Mouse (Mus musculus) stomach, embryonic 14.5 days (tissue): Measurements from ENCODE around the gene Pnma5. TPM values are rescaled to one million over a fixed set of nuclear protein-coding genes. Genes with fewer than 3 reads are reported as not detected.

Source experiments
- ATAC-seq: fragments of 200-750 bp; cut with Nextera tagmentation; 2 replicates; pipeline ENCODE4 v1.8.0; 2017; ENCODE audit warnings: low read depth, moderate TSS enrichment; ENCODE audit not compliant: insufficient number of reproducible peaks, insufficient read depth, low FRiP score
- H3K27ac ChIP-seq: fragments of 300-500 bp; sonication (generic); 2 replicates; pipeline ENCODE4 v1.5.1; 2014; ENCODE audit warnings: mild to moderate bottlenecking, low read length, moderate library complexity, mixed read lengths
- H3K27me3 ChIP-seq: fragments of 300-500 bp; sonication (generic); 2 replicates; pipeline ENCODE4 v1.6.1; 2014; ENCODE audit warnings: low read length, control low read depth, mixed read lengths; ENCODE audit not compliant: control insufficient read depth, insufficient read depth
- H3K36me3 ChIP-seq: fragments of 300-500 bp; sonication (generic); 2 replicates; pipeline ENCODE4 v1.6.1; 2014; ENCODE audit warnings: mild to moderate bottlenecking, control low read depth, low read length, moderate library complexity, mixed read lengths; ENCODE audit not compliant: control insufficient read depth, insufficient read depth
- H3K4me1 ChIP-seq: fragments of 300-500 bp; sonication (generic); 2 replicates; pipeline ENCODE4 v1.6.1; 2014; ENCODE audit warnings: low read length, control low read depth, mixed read lengths; ENCODE audit not compliant: control insufficient read depth, insufficient read depth
- H3K4me2 ChIP-seq: fragments of 300-500 bp; sonication (generic); replicated peaks from 2 replicates; pipeline ENCODE4 v1.6.1; 2014; ENCODE audit warnings: low read depth, low read length, control low read depth
- H3K4me3 ChIP-seq: fragments of 300-500 bp; sonication (generic); 2 replicates; pipeline ENCODE4 v1.5.1; 2014; ENCODE audit warnings: low read depth, low read length, control low read depth
- H3K9ac ChIP-seq: fragments of 300-500 bp; sonication (generic); replicated peaks from 2 replicates; pipeline ENCODE4 v1.6.1; 2014; ENCODE audit warnings: low read depth, mild to moderate bottlenecking, control low read depth, low read length, moderate library complexity, mixed read lengths
- H3K9me3 ChIP-seq: fragments of 300-500 bp; sonication (generic); 2 replicates; pipeline ENCODE4 v1.6.1; 2016; ENCODE audit warnings: low read depth, low read length, control low read depth; ENCODE audit not compliant: control insufficient read depth
- WGBS: fragments of 180-500 bp; shearing (Covaris S2); extraction: QIAGEN DNeasy Blood & Tissue Kit; methylation state at CpG from one replicate; pipeline ENCODE4 v1.1.7; 2014; 5-methylcytosine and 5-hydroxymethylcytosine counted together
- microRNA counts: library from miRNA; unstranded; fragments of <30 nt; microRNA quantifications from one replicate; lab custom pipeline; 2016
- microRNA-seq: library from miRNA; unstranded; fragments of <30 nt; microRNA quantifications from one replicate; pipeline ENCODE4, GENCODE M21; 2016
- polyA plus RNA-seq: library from polyadenylated mRNA; unstranded; fragments of >200 nt; fragmentation: Nextera tagmentation; extraction: Ambion mirVana; gene quantifications from 2 replicates; pipeline ENCODE4 v1.2.1, GENCODE M21; 2014

The Pnma5 gene
- polyA plus RNA-seq, 1 experiment from 2014 or later: not detected

- Histone ChIP-seq H3K9me3 (no peaks in the 10 kb centered on the region), H3K27me3 (no peaks in the 10 kb centered on the region), H3K36me3 (no peaks in the 10 kb centered on the region), H3K4me1 (no peaks in the 10 kb centered on the region), H3K4me2 (no peak overlapping the region), H3K9ac (no peak overlapping the region), H3K27ac (no peak overlapping the region), H3K4me3 (no peak overlapping the region)
- 54% methylated on average over 5 of the region's 5 CpGs for WGBS
- ATAC-seq: no peak
Observed at GRCm38 (mm10) chrX:72992291-72992919, 44.5 kb downstream of the Pnma5 start.

- Histone ChIP-seq H3K27ac (no peak overlapping the region), H3K27me3 (no peaks in the 10 kb centered on the region), H3K36me3 (no peaks in the 10 kb centered on the region), H3K4me3 (no peak overlapping the region), H3K9me3 (no peaks in the 10 kb centered on the region), H3K4me1 (no peaks in the 10 kb centered on the region), H3K4me2 (no peak overlapping the region), H3K9ac (no peak overlapping the region)
- no peak for ATAC-seq
- 72% methylated on average over 3 of the region's 3 CpGs for WGBS
Observed at GRCm38 (mm10) chrX:72990581-72990980, 46.3 kb downstream of the Pnma5 start.

GRCm38 (mm10) chrX:72988431-72988830, 48.5 kb downstream of the Pnma5 start:
- no peaks in the 10 kb centered on the region for H3K4me1 ChIP-seq
- H3K36me3 ChIP-seq: no peaks in the 10 kb centered on the region
- no peaks in the 10 kb centered on the region for H3K9me3 ChIP-seq
- H3K27ac ChIP-seq: no peak overlapping the region
- H3K4me3 ChIP-seq: no peak overlapping the region
- H3K9ac ChIP-seq: no peak overlapping the region
- no peaks in the 10 kb centered on the region for H3K27me3 ChIP-seq
- no peak overlapping the region for H3K4me2 ChIP-seq
- no peak for ATAC-seq
- WGBS: 88% methylated on average over 3 of the region's 3 CpGs

- H3K4me3 ChIP-seq: peak overlapping the region; percentile 33
- H3K36me3 ChIP-seq: no peaks in the 10 kb centered on the region
- H3K27me3 ChIP-seq: no peaks in the 10 kb centered on the region
- peak overlapping the region; percentile 28; the same call in 1 of the 2 replicates for H3K9ac ChIP-seq
- 32% methylated on average over 14 of the region's 14 CpGs for WGBS
- no peak for ATAC-seq
- no peak overlapping the region for H3K27ac ChIP-seq
- H3K9me3 ChIP-seq: no peaks in the 10 kb centered on the region
- no peaks in the 10 kb centered on the region for H3K4me1 ChIP-seq
- peak overlapping the region; percentile 57 for H3K4me2 ChIP-seq
Observed at GRCm38 (mm10) chrX:72987520-72987905, 49.4 kb downstream of the Pnma5 start.

- Histone ChIP-seq H3K4me2 (peak within 1 kb of the TSS; percentile 57), H3K4me1 (no peaks in the 10 kb centered on the region), H3K9me3 (no peaks in the 10 kb centered on the region), H3K4me3 (peak within 1 kb of the TSS; percentile 33), H3K27me3 (no peaks in the 10 kb centered on the region), H3K36me3 (no peaks in the 10 kb centered on the region), H3K27ac (no peak within 1 kb of the TSS), H3K9ac (peak within 1 kb of the TSS; percentile 28; the same call in 1 of the 2 replicates)
- peak; percentile 79 for ATAC-seq
- 24% methylated on average over 34 of the region's 45 CpGs for WGBS
Observed at GRCm38 (mm10) chrX:72986841-72987519, 49.9 kb downstream of the Pnma5 start, which contains the start of gene Zfp185. Zfp185 (plus strand) TSS chrX:72987339.

- 81% methylated on average over 2 of the region's 2 CpGs for WGBS
- H3K4me3 ChIP-seq: no peak overlapping the region
- no peak overlapping the region for H3K9ac ChIP-seq
- H3K27ac ChIP-seq: no peak overlapping the region
- ATAC-seq: no peak
- H3K4me1 ChIP-seq: no peaks in the 10 kb centered on the region
- H3K36me3 ChIP-seq: no peaks in the 10 kb centered on the region
- no peak overlapping the region for H3K4me2 ChIP-seq
- no peaks in the 10 kb centered on the region for H3K9me3 ChIP-seq
- no peaks in the 10 kb centered on the region for H3K27me3 ChIP-seq
Observed at GRCm38 (mm10) chrX:72985607-72986006, 51.3 kb downstream of the Pnma5 start.

MicroRNAs within 50 kb of the gene (microRNA counts, 519-probe panel; counts per million panel counts)
- microRNA mmu-miR-2137 (lab: Ali Mortazavi, UCI): not detected

Small RNAs within 50 kb of the gene (microRNA-seq; reads per million reads assigned to microRNA genes)
- not detected for gene Mir2137

Other genes with a start within 250 kb of the Pnma5 start
- 0.25 and 0.38 TPM in 2 replicates for gene Gabrq, start 211.9 kb downstream of the Pnma5 start, polyA plus RNA-seq
- gene Cetn2, start 118.7 kb downstream of the Pnma5 start, polyA plus RNA-seq: 77.3 and 87.5 TPM in 2 replicates
- 31.9 and 32.4 TPM in 2 replicates for gene Nsdhl, start 118.5 kb downstream of the Pnma5 start, polyA plus RNA-seq
- gene Zfp185, start 49.8 kb downstream of the Pnma5 start, polyA plus RNA-seq: 10.3 and 13.4 TPM in 2 replicates
- 0.27 TPM in 1 of 2 replicates, not detected in the other for gene Pnma3, start 27.7 kb upstream of the Pnma5 start, polyA plus RNA-seq
- gene Xlr4a, start 45.4 kb upstream of the Pnma5 start, polyA plus RNA-seq: 0.31 and 1.5 TPM in 2 replicates
- gene Xlr3a, start 60.0 kb upstream of the Pnma5 start, polyA plus RNA-seq: 3.3 and 7.9 TPM in 2 replicates
- not detected in 2 replicates for gene Gm14685, start 79.9 kb upstream of the Pnma5 start, polyA plus RNA-seq
- not detected in 2 replicates for gene Xlr5b, start 111.7 kb upstream of the Pnma5 start, polyA plus RNA-seq
- gene DXBay18, start 112.3 kb upstream of the Pnma5 start, polyA plus RNA-seq: not detected in 2 replicates
- not detected in 2 replicates for gene Spin2d, start 139.9 kb upstream of the Pnma5 start, polyA plus RNA-seq
- 5.5 and 11.3 TPM in 2 replicates for gene Xlr3b, start 155.1 kb upstream of the Pnma5 start, polyA plus RNA-seq
- 0.17 and 1.1 TPM in 2 replicates for gene Xlr4b, start 177.2 kb upstream of the Pnma5 start, polyA plus RNA-seq
- 12.2 and 12.9 TPM in 2 replicates for gene F8a, start 191.2 kb upstream of the Pnma5 start, polyA plus RNA-seq
- gene Xlr4c, start 206.0 kb upstream of the Pnma5 start, polyA plus RNA-seq: not detected in 2 replicates
- gene Xlr3c, start 228.3 kb upstream of the Pnma5 start, polyA plus RNA-seq: not detected in 2 replicates